Mouse (Mus musculus) embryonic stem cell, embryonic (primary cell): Measurements from ENCODE around the gene Dhx58.

Experiments used
- CTCF ChIA-PET, 4 experiments: fragments of 300-600 bp in 2 of 4; fragments of 350-600 bp in 2 of 4; sonication (Branson Sonifier 250); formaldehyde crosslinking; loops; one replicate each; lab custom pipeline; 2022; ENCODE audit warnings: inconsistent platforms in 2 of 4; lab: Charles Lee
- POLR2A ChIA-PET, 4 experiments: fragments of 300-600 bp in 2 of 4; fragments of 350-600 bp in 2 of 4; sonication (Branson Sonifier 250); formaldehyde crosslinking; loops; one replicate each; lab custom pipeline; 2022; ENCODE audit warnings: antibody characterized with exemption in 4 of 4, inconsistent platforms in 1 of 4; lab: Charles Lee

Gene Dhx58

GRCm38 (mm10) chr11:100735134-100735865 is 31.2 kb upstream of the Dhx58 start:
- POLR2A ChIA-PET: interaction anchor here (0.5 to 4.0 kb wide), 12 partner anchors 10 to 207 kb away, joined by 3 to 33 read pairs (median 4); partner anchors contain the start of genes Hspb9 (in 2 of the 4), Acly (in 1 of the 4), Dhx58 (in 1 of the 4) and Stat3 (in 1 of the 4)
- CTCF ChIA-PET: interaction anchor here (0.6 to 2.8 kb wide), 7 partner anchors 10 to 224 kb away, joined by 3 to 8 read pairs (median 4); partner anchors contain the start of gene Kcnh4 (in 1 of the 4)

- ChIA-PET POLR2A (interaction anchor here in 2 of 4 experiments (0.6 to 8.4 kb wide), 4 partner anchors 9 to 411 kb away, joined by 3 to 54 read pairs (median 6); partner anchors contain the start of genes Eif1 (in 1 of the 2) and Hspb9 (in 1 of the 2)), CTCF (interaction anchor here in 2 of 4 experiments (0.6 to 1.3 kb wide), 3 partner anchors 16 to 1965 kb away, joined by 3 to 5 read pairs (median 4); no protein-coding TSS in a partner anchor)
Measured at GRCm38 (mm10) chr11:100730477-100731205, 26.6 kb upstream of the Dhx58 start.

- CTCF ChIA-PET: interaction anchor here in 1 of 4 experiments (0.9 kb wide), 1 partner anchor 32 kb away, joined by 3 read pairs; no protein-coding TSS in a partner anchor
- POLR2A ChIA-PET: interaction anchor here in 1 of 4 experiments (2.1 to 8.4 kb wide), 2 partner anchors 10 to 15 kb away, joined by 6 to 54 read pairs; partner anchors contain the start of gene Hspb9
Measured at GRCm38 (mm10) chr11:100729976-100730375, 25.9 kb upstream of the Dhx58 start.

DNA sequence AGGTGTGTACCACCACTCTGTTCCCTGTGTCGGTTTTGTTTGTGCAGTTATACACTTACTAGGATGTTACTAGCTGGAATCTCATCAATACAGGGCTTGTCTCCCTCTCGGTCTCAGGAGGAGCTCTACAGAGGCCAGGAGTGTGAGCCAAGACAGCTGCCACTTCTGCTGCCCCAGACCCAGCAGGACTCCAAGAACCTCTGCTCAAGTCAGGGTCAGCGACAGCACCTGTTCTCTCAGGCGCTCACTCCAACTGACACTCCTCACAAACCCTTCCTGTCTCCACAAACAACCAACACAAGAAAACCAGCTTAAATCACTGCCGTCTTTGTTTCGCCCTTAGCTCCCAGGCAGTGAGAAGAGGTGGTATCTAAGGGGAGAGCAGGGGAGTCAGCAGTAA is 24.5 kb upstream of the Dhx58 start:
- ChIA-PET CTCF (interaction anchor here in 2 of 4 experiments (0.6 to 1.6 kb wide), 4 partner anchors 17 to 972 kb away, joined by 3 to 4 read pairs (median 3); no protein-coding TSS in a partner anchor), POLR2A (interaction anchor here in 3 of 4 experiments (0.5 to 8.4 kb wide), 8 partner anchors 9 to 422 kb away, joined by 3 to 54 read pairs (median 6); partner anchors contain the start of genes Rab5c (in 2 of the 3) and Hspb9 (in 1 of the 3))

DNA sequence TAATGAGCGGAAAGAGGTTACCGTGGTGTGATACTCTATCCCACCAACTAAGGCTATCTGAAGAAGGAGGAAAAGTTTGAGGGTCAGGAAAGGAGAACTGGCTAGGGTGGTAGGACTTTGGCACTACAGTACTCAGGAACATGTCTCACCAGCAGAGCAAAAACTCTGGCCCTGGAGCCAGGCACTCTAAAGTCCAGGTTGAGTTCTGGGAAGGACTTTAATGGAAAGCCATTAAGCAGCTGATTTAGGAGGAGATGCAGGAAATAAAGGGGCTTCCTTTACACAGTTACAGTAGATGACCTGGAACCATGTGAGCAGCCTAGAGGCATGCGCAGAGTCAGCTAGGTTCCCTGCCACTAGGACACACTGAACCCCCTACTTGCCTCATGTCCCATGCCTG is 23.1 kb upstream of the Dhx58 start:
- POLR2A ChIA-PET: interaction anchor here in 3 of 4 experiments (0.9 to 8.4 kb wide), 6 partner anchors 10 to 200 kb away, joined by 3 to 54 read pairs (median 10); partner anchors contain the start of genes Hspb9 (in 2 of the 3), Rab5c (in 2 of the 3) and Acly (in 1 of the 3)

GRCm38 (mm10) chr11:100724919-100725512 is 20.9 kb upstream of the Dhx58 start:
- ChIA-PET POLR2A (interaction anchor here in 3 of 4 experiments (0.5 to 8.4 kb wide), 16 partner anchors 10 to 717 kb away, joined by 3 to 54 read pairs (median 4); partner anchors contain the start of genes Rab5c (in 3 of the 3), Hspb9 (in 2 of the 3), Eif1 (in 1 of the 3) and Kat2a (in 1 of the 3)), CTCF (interaction anchor here (0.5 to 2.4 kb wide), 8 partner anchors 10 to 169 kb away, joined by 3 to 15 read pairs (median 4); partner anchors contain the start of genes Rab5c (in 2 of the 4) and Hspb9 (in 1 of the 4))

More for the DNA sequence above, 23.1 kb upstream of the Dhx58 start:
- CTCF ChIA-PET: interaction anchor here in 1 of 4 experiments (1.0 kb wide), 1 partner anchor 11 kb away, joined by 5 read pairs; the partner anchor contains the start of gene Rab5c

- POLR2A ChIA-PET: interaction anchor here in 2 of 4 experiments (0.8 to 8.4 kb wide), 5 partner anchors 7 to 325 kb away, joined by 3 to 54 read pairs (median 5); partner anchors contain the start of genes Hspb9 (in 1 of the 2), Jup (in 1 of the 2) and Rab5c (in 1 of the 2)
- CTCF ChIA-PET: interaction anchor here in 1 of 4 experiments (1.2 kb wide), 1 partner anchor 9 kb away, joined by 3 read pairs; the partner anchor contains the start of gene Hspb9
Measured at GRCm38 (mm10) chr11:100722493-100723028, 18.5 kb upstream of the Dhx58 start.

DNA sequence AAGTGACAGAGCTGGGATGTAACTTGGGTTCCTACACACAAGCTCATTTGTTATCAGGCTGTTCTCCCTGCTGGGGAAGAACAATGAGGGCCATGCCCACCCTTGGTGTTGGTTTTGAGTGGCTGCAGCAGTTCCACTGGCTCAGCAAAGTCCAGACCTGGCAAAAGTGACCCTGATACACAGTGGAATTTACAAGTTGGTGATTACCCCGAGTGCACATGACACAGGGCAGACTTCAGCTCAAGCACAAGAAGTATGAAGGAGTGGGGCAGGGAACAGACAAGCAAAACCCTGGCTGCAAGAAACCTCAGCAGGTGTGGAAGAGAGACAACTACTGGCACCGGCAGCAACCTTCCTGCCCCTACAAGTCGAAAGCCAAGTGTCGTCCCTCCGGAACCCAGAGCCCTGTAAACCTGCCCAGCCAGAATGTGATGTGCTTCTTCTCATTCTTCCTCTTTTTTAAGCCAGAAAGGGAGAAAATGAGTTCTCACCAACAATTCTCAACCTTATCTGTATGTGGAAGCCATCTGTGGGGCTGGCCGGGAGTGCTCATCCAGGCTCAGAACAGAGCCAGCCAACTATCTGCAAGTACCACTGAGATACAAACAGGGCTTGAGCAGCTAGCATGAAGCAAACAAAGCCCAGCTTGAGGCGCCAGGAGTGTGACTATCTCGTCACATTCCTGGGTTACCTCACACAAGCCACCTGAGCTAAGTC is 17.9 kb upstream of the Dhx58 start:
- CTCF ChIA-PET: interaction anchor here in 2 of 4 experiments (0.9 to 1.2 kb wide), 3 partner anchors 8 to 39 kb away, joined by 3 to 4 read pairs (median 3); partner anchors contain the start of genes Hspb9 (in 1 of the 2) and Kcnh4 (in 1 of the 2)

DNA sequence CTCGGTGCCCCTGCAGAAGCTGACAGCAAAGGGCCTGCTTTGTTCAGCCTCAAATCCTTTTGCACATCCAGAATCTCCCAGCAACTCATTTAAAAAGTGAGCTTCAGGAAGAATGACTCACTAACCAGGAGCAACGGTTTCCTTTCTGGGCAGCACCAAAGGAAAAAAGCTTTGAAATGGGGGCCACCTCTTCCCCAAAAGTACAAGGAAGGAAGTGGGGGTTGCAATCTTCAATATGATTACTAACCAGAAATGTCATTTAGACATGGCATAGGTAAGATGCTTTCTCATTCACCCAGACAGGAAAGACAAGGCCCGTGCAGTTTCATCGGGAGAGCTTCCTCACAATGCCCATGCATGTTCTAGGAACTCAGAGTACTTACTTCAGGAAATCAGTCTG is 17.2 kb upstream of the Dhx58 start:
- ChIA-PET CTCF (interaction anchor here in 3 of 4 experiments (0.7 to 1.0 kb wide), 4 partner anchors 13 to 40 kb away, joined by 3 to 8 read pairs (median 4); partner anchors contain the start of gene Kcnh4 (in 1 of the 3)), POLR2A (interaction anchor here (0.8 to 2.5 kb wide), 13 partner anchors 8 to 324 kb away, joined by 3 to 13 read pairs (median 4); partner anchors contain the start of genes Rab5c (in 3 of the 4), Hspb9 (in 1 of the 4), Jup (in 1 of the 4) and Kcnh4 (in 1 of the 4))

More for the DNA sequence above, 17.9 kb upstream of the Dhx58 start:
- POLR2A ChIA-PET: interaction anchor here in 2 of 4 experiments (0.5 to 2.5 kb wide), 13 partner anchors 9 to 324 kb away, joined by 3 to 13 read pairs (median 4); partner anchors contain the start of genes Rab5c (in 2 of the 2), Hspb9 (in 1 of the 2), Jup (in 1 of the 2) and Kcnh4 (in 1 of the 2)

GRCm38 (mm10) chr11:100720345-100720744 is 16.3 kb upstream of the Dhx58 start:
- ChIA-PET CTCF (interaction anchor here in 2 of 4 experiments (0.7 to 1.0 kb wide), 2 partner anchors 14 to 25 kb away, joined by 3 to 8 read pairs; no protein-coding TSS in a partner anchor), POLR2A (interaction anchor here (0.8 to 2.5 kb wide), 9 partner anchors 8 to 193 kb away, joined by 3 to 13 read pairs (median 4); partner anchors contain the start of genes Acly (in 2 of the 4) and Rab5c (in 2 of the 4))

- ChIA-PET POLR2A (interaction anchor here (0.6 to 2.1 kb wide), 8 partner anchors 8 to 192 kb away, joined by 3 to 7 read pairs (median 4); partner anchors contain the start of genes Acly (in 2 of the 4) and Rab5c (in 1 of the 4)), CTCF (interaction anchor here in 1 of 4 experiments (1.2 kb wide), 1 partner anchor 97 kb away, joined by 4 read pairs; no protein-coding TSS in a partner anchor)
Measured at GRCm38 (mm10) chr11:100719893-100720292, 15.8 kb upstream of the Dhx58 start.

DNA sequence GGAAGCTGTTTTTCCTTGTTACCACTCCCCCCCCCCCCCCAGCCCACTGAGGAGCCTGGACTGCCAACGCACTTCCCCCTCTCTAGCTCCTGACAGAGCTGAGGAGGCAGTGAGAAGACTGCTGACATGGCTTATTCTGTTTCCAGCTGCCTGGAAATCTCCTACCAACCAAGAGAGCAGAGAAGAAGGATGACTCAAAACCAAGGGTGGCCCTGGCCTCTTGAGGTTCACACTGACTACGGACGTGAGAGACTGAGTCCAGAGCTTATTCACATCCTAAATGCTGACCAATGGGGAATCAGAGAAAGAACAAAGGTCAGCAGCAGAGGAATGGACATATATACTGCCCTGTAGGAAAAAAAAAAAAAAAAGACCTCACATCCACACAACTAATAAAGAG is 15.2 kb upstream of the Dhx58 start:
- ChIA-PET CTCF (interaction anchor here in 1 of 4 experiments (0.7 to 1.2 kb wide), 2 partner anchors 96 to 131 kb away, joined by 3 to 4 read pairs; no protein-coding TSS in a partner anchor), POLR2A (interaction anchor here in 2 of 4 experiments (0.6 to 2.1 kb wide), 5 partner anchors 10 to 189 kb away, joined by 3 to 6 read pairs (median 4); no protein-coding TSS in a partner anchor)

GRCm38 (mm10) chr11:100718866-100719265 is 14.8 kb upstream of the Dhx58 start:
- ChIA-PET CTCF (interaction anchor here in 1 of 4 experiments (0.7 to 1.2 kb wide), 2 partner anchors 96 to 131 kb away, joined by 3 to 4 read pairs; no protein-coding TSS in a partner anchor), POLR2A (interaction anchor here in 2 of 4 experiments (0.7 to 2.1 kb wide), 2 partner anchors 10 to 43 kb away, joined by 4 to 6 read pairs; no protein-coding TSS in a partner anchor)

GRCm38 (mm10) chr11:100718462-100718861 is 14.4 kb upstream of the Dhx58 start:
- ChIA-PET POLR2A (no interaction called here), CTCF (no interaction called here)

DNA sequence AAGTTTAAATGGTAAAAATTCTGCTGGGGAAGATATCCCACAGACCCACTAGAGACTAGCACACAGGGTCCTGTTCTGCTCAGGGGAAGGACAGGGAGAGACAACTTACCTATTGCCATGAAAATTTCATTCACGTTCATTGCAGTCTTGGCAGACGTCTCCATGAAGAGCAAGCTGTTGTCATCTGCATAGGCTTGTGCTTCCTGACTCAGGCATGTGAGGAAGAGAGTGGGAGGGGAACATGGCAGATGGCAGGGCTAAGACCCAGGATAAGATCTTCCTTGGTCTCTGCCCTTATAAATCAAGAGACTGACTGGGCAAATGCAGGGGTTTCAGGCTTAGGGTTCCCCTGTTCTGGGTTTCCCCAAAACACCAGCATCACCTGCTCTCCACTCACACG is 12.6 kb upstream of the Dhx58 start:
- POLR2A ChIA-PET: interaction anchor here in 3 of 4 experiments (1.0 to 5.8 kb wide), 6 partner anchors 9 to 219 kb away, joined by 3 to 54 read pairs (median 8); partner anchors contain the start of genes Dhx58 (in 1 of the 3) and Rab5c (in 1 of the 3)
- CTCF ChIA-PET: interaction anchor here in 3 of 4 experiments (0.5 to 1.0 kb wide), 4 partner anchors 9 to 242 kb away, joined by 3 read pairs; no protein-coding TSS in a partner anchor
